Mouse (Mus musculus) kidney, adult 2 months (tissue): ENCODE measurements around the gene Lgr5.

Experiments used
- CTCF ChIP-seq: fragments of 200-500 bp; conservative IDR thresholded peaks from 2 replicates; pipeline ENCODE4 v1.5.1; 2011; ENCODE audit warnings: low read depth, mild to moderate bottlenecking, control low read depth, low read length, moderate library complexity, mixed read lengths; ENCODE audit not compliant: insufficient read depth, insufficient read length
- POLR2A ChIP-seq: fragments of 200-500 bp; IDR thresholded peaks from one replicate; pipeline ENCODE4 v1.6.1; 2011; ENCODE audit warnings: low read depth, low read length, control low read depth

DNA sequence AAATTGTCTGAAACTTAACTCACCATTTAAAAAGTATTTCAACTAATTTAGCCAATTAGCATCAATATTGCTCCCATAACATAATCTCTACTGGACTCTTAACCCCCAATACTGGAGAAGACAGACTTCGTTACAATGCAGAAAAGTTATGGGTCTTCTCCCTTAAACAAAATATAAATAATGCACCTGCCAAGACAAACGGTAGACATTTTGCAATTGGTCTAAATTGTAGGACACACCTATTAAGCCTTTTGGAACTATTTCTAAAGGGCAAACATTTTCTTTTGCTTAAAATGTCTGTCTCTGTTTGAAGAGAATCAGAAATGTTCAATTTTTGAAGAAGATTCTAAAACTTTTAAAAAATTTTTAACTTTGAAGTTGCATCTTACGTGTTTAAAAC is 4.5 kb downstream of the Lgr5 start:
- TF ChIP-seq CTCF, result no peak
- TF ChIP-seq POLR2A, result no peak
